Mouse (Mus musculus): Measurements from ENCODE around the gene Arhgef25. TPM values are rescaled to one million over a fixed set of nuclear protein-coding genes. Genes with fewer than 3 reads are reported as not detected.
"Not testable (repeated sequence)": the region's sequence is repeated elsewhere in the genome, so short reads cannot be mapped to it uniquely, and the experiment has no call there.

Arhgef25 gene
- polyA plus RNA-seq, 1 experiment from 2014 or later, result 23.7 TPM

DNA sequence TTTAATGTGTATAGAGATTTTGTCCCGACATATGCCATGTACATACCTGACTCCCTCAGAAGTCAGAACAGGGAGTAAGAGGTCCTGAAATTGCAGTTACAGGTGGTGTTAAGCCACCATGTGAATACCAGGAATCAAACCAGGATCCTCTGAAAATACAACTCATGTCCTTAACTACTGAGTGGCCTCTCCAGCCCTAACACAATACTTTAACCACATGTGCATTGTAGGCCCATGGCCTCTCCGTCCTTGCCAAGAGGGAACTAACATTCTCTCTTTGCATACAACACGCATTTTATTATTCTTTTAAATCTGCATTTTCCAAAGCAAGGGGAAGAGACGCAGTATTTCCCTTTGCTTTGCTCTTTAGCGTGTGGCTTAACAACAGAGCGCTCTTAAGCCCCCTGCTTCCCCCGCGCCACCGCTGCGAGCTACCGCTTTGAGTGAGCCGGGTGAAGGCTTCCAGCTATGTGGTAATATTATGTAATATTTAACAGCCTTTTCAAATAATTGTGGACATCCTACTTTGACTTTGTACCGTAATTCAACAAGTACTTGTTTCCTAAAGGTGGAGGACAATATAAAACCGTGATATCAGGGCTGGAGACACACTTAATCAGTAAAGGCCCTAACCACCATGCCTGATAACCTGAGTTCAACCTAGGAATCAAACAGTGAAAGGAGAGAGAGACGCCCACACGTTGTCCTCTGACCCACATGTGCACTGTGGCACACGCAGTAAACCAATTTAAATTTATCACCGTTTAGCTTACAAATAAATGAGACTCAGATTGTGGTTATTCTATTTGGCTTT, 51.3 kb downstream of the Arhgef25 start:
- Histone ChIP-seq H3K27ac (no peak overlapping the region), H3K9me3 (no peaks in the 10 kb centered on the region), H3K4me1 (no peaks in the 10 kb centered on the region; the same call in 1 of the 2 replicates), H3K27me3 (ENCODE audit: poor library complexity, severe bottlenecking) (no peaks in the 10 kb centered on the region), H3K4me3 (no peak overlapping the region), H3K36me3 (replicated peaks) (no peaks in the 10 kb centered on the region)
- 92% methylated on average over 18 of the region's 18 CpGs for WGBS
- DNase-seq (ENCODE audit: extremely low spot score, low spot score), result no peak

DNA sequence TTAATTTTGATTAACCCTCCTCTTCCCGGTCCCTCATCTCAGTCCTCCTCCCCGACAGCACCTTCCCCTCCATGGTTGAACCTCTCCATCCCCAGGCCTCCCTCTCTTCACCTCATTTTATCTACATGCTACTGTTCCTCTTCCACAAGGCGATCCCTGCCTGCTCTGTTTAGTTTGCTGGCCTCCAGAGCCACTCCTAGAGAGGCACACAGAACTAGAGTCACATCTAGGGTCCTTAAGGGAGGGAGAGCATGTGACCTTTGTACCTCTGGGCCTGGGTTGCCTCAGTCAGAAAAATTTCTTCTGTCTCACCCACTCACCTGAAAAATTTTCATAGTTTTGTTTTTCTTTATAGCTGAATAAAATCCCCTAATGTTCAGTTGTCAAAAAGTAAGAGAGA, 52.0 kb downstream of the Arhgef25 start:
- Histone ChIP-seq H3K4me1 (no peaks in the 10 kb centered on the region; the same call in 1 of the 2 replicates), H3K36me3 (replicated peaks) (no peaks in the 10 kb centered on the region), H3K9me3 (no peaks in the 10 kb centered on the region), H3K27me3 (ENCODE audit: poor library complexity, severe bottlenecking) (no peaks in the 10 kb centered on the region), H3K4me3 (no peak overlapping the region), H3K27ac (no peak overlapping the region)
- DNase-seq (ENCODE audit: extremely low spot score, low spot score), result no peak
- 91% methylated on average over 3 of the region's 3 CpGs for WGBS

GRCm38 (mm10) chr10:127136510-127136909, 53.4 kb downstream of the Arhgef25 start:
- Histone ChIP-seq H3K4me1 (peaks cover 5% of the 10 kb centered on the region; the same call in 1 of the 2 replicates), H3K4me3 (no peak overlapping the region), H3K27ac (no peak overlapping the region), H3K36me3 (replicated peaks) (no peaks in the 10 kb centered on the region), H3K27me3 (ENCODE audit: poor library complexity, severe bottlenecking) (no peaks in the 10 kb centered on the region), H3K9me3 (no peaks in the 10 kb centered on the region)
- no peak for DNase-seq (ENCODE audit: extremely low spot score, low spot score)
- 91% methylated on average over 4 of the region's 4 CpGs for WGBS

- no peaks in the 10 kb centered on the region for H3K27me3 ChIP-seq (ENCODE audit: poor library complexity, severe bottlenecking)
- WGBS, result 60% methylated on average over 8 of the region's 8 CpGs
- no peaks in the 10 kb centered on the region for H3K9me3 ChIP-seq
- H3K27ac ChIP-seq, result no peak overlapping the region
- no peak for DNase-seq (ENCODE audit: extremely low spot score, low spot score)
- no peaks in the 10 kb centered on the region for H3K36me3 ChIP-seq (replicated peaks)
- no peak overlapping the region for H3K4me3 ChIP-seq
- peaks cover 5% of the 10 kb centered on the region; the same call in 1 of the 2 replicates for H3K4me1 ChIP-seq
Observed at GRCm38 (mm10) chr10:127135118-127135836, 54.6 kb downstream of the Arhgef25 start.

GRCm38 (mm10) chr10:127134394-127135035, 55.4 kb downstream of the Arhgef25 start:
- not testable (repeated sequence) for H3K4me1 ChIP-seq; DNase-seq (ENCODE audit: extremely low spot score, low spot score); H3K36me3 ChIP-seq (replicated peaks); H3K4me3 ChIP-seq; H3K27ac ChIP-seq; H3K9me3 ChIP-seq; H3K27me3 ChIP-seq (ENCODE audit: poor library complexity, severe bottlenecking)
- 88% methylated on average over 3 of the region's 3 CpGs for WGBS

Other genes starting within 250 kb of the Arhgef25 start
- gene Ctdsp2, start 211.4 kb downstream of the Arhgef25 start, polyA plus RNA-seq (2016; fragmentation: Nextera tagmentation; extraction: Ambion mirVana), result 42.3 and 42.5 TPM in 2 replicates
- gene Avil, start 189.4 kb downstream of the Arhgef25 start, polyA plus RNA-seq (2016; fragmentation: Nextera tagmentation; extraction: Ambion mirVana), result 0.06 and 0.10 TPM in 2 replicates
- gene Tsfm, start 159.2 kb downstream of the Arhgef25 start, polyA plus RNA-seq (2016; fragmentation: Nextera tagmentation; extraction: Ambion mirVana), result 110 and 117 TPM in 2 replicates
- gene Mettl1, start 148.7 kb downstream of the Arhgef25 start, polyA plus RNA-seq (2016; fragmentation: Nextera tagmentation; extraction: Ambion mirVana), result 62.1 and 65.2 TPM in 2 replicates
- gene Eef1akmt3, start 148.6 kb downstream of the Arhgef25 start, polyA plus RNA-seq (2016; fragmentation: Nextera tagmentation; extraction: Ambion mirVana), result 0.18 and 0.21 TPM in 2 replicates
- gene Cyp27b1, start 141.8 kb downstream of the Arhgef25 start, polyA plus RNA-seq (2016; fragmentation: Nextera tagmentation; extraction: Ambion mirVana), result 0.11 and 0.16 TPM in 2 replicates
- gene March9, start 129.9 kb downstream of the Arhgef25 start, polyA plus RNA-seq (2016; fragmentation: Nextera tagmentation; extraction: Ambion mirVana), result 1.1 and 1.2 TPM in 2 replicates
- 3,005 and 3,066 TPM in 2 replicates for gene Cdk4, start 126.5 kb downstream of the Arhgef25 start, polyA plus RNA-seq (2016; fragmentation: Nextera tagmentation; extraction: Ambion mirVana)
- 188 and 190 TPM in 2 replicates for gene Tspan31, start 119.8 kb downstream of the Arhgef25 start, polyA plus RNA-seq (2016; fragmentation: Nextera tagmentation; extraction: Ambion mirVana)
- gene Agap2, start 114.8 kb downstream of the Arhgef25 start, polyA plus RNA-seq (2016; fragmentation: Nextera tagmentation; extraction: Ambion mirVana), result 0.10 and 0.23 TPM in 2 replicates
- 54.2 and 57.6 TPM in 2 replicates for gene Os9, start 69.0 kb downstream of the Arhgef25 start, polyA plus RNA-seq (2016; fragmentation: Nextera tagmentation; extraction: Ambion mirVana)
- gene B4galnt1, start 24.9 kb downstream of the Arhgef25 start, polyA plus RNA-seq (2016; fragmentation: Nextera tagmentation; extraction: Ambion mirVana), result 4.0 and 5.0 TPM in 2 replicates
- 1.9 and 2.0 TPM in 2 replicates for gene Slc26a10, start 9.4 kb downstream of the Arhgef25 start, polyA plus RNA-seq (2016; fragmentation: Nextera tagmentation; extraction: Ambion mirVana)
- 106 and 108 TPM in 2 replicates for gene Dtx3, start 5.6 kb upstream of the Arhgef25 start, polyA plus RNA-seq (2016; fragmentation: Nextera tagmentation; extraction: Ambion mirVana)
- 21.3 and 21.4 TPM in 2 replicates for gene Pip4k2c, start 21.5 kb upstream of the Arhgef25 start, polyA plus RNA-seq (2016; fragmentation: Nextera tagmentation; extraction: Ambion mirVana)
- 6.6 and 7.9 TPM in 2 replicates for gene Kif5a, start 73.3 kb upstream of the Arhgef25 start, polyA plus RNA-seq (2016; fragmentation: Nextera tagmentation; extraction: Ambion mirVana)
- 192 and 206 TPM in 2 replicates for gene Dctn2, start 76.3 kb upstream of the Arhgef25 start, polyA plus RNA-seq (2016; fragmentation: Nextera tagmentation; extraction: Ambion mirVana)
- 9.1 and 11.4 TPM in 2 replicates for gene Mbd6, start 98.9 kb upstream of the Arhgef25 start, polyA plus RNA-seq (2016; fragmentation: Nextera tagmentation; extraction: Ambion mirVana)
- gene Mars, start 121.7 kb upstream of the Arhgef25 start, polyA plus RNA-seq (2016; fragmentation: Nextera tagmentation; extraction: Ambion mirVana), result 191 and 202 TPM in 2 replicates
- gene Arhgap9, start 131.9 kb upstream of the Arhgef25 start, polyA plus RNA-seq (2016; fragmentation: Nextera tagmentation; extraction: Ambion mirVana), result 1.5 and 1.7 TPM in 2 replicates
- gene Gli1, start 151.9 kb upstream of the Arhgef25 start, polyA plus RNA-seq (2016; fragmentation: Nextera tagmentation; extraction: Ambion mirVana), result 7.0 and 7.9 TPM in 2 replicates
- 0.04 TPM in 1 of 2 replicates, not detected in the other for gene Inhbe, start 164.3 kb upstream of the Arhgef25 start, polyA plus RNA-seq (2016; fragmentation: Nextera tagmentation; extraction: Ambion mirVana)
- gene Inhbc, start 180.3 kb upstream of the Arhgef25 start, polyA plus RNA-seq (2016; fragmentation: Nextera tagmentation; extraction: Ambion mirVana), result not detected in 2 replicates
- gene R3hdm2, start 190.2 kb upstream of the Arhgef25 start, polyA plus RNA-seq (2016; fragmentation: Nextera tagmentation; extraction: Ambion mirVana), result 27.2 and 27.8 TPM in 2 replicates

Data from forebrain, embryonic 10.5 days (tissue).